Mouse (Mus musculus) right cerebral cortex, postnatal 25 days (tissue): ENCODE measurements at regions not wholly inside any gene's neighbourhood (a gene's known extent, or its start where the extent isn't known, plus 50 kb on each side); places are given as distances from the start of the nearest gene placed in this dataset.

Experiments
- DNase-seq: peaks from one replicate; pipeline ENCODE4 v3.0.0; 2022

GRCm38 (mm10) chr12:69101965-69102364 is 57.0 kb downstream of the Rps29 start:
- DNase-seq: no peak

- DNase-seq: no peak
These were observed 64.1 kb downstream of the Rps29 start for GRCm38 (mm10) chr12:69094856-69095255.

- no peak for DNase-seq
These were observed 65.8 kb downstream of the Rps29 start for GRCm38 (mm10) chr12:69093073-69093797.

GRCm38 (mm10) chr12:69087928-69088609 is 70.9 kb downstream of the Rps29 start:
- DNase-seq: no peak

GRCm38 (mm10) chr12:69085522-69086179 is 73.3 kb downstream of the Rps29 start:
- no peak for DNase-seq

GRCm38 (mm10) chr12:69084656-69085055 is 74.3 kb downstream of the Rps29 start:
- no peak for DNase-seq

- no peak for DNase-seq
These were observed 76.9 kb downstream of the Rps29 start for GRCm38 (mm10) chr12:69082051-69082450.

GRCm38 (mm10) chr12:69039553-69039952 is 119.4 kb downstream of the Rps29 start:
- DNase-seq: no peak

GRCm38 (mm10) chr12:69023594-69023993 is 135.4 kb downstream of the Rps29 start:
- DNase-seq: no peak

- DNase-seq: no peak
These were observed 142.2 kb downstream of the Rps29 start for GRCm38 (mm10) chr12:69016705-69017306.

GRCm38 (mm10) chr12:69005141-69005540 is 153.8 kb downstream of the Rps29 start:
- DNase-seq: no peak

GRCm38 (mm10) chr12:69002106-69002505 is 156.9 kb downstream of the Rps29 start:
- DNase-seq: no peak

- DNase-seq: peak; percentile 22
These were observed 161.7 kb downstream of the Rps29 start for GRCm38 (mm10) chr12:68997259-68997658.

- no peak for DNase-seq
These were observed 162.2 kb downstream of the Rps29 start for GRCm38 (mm10) chr12:68996740-68997139.

- DNase-seq: no peak
These were observed 178.3 kb downstream of the Rps29 start for GRCm38 (mm10) chr12:68980640-68981039.

GRCm38 (mm10) chr12:68980173-68980572 is 178.8 kb downstream of the Rps29 start:
- DNase-seq: no peak

- no peak for DNase-seq
These were observed 179.8 kb downstream of the Rps29 start for GRCm38 (mm10) chr12:68979232-68979631.

- DNase-seq: no peak
These were observed 181.7 kb downstream of the Rps29 start for GRCm38 (mm10) chr12:68977276-68977675.

- DNase-seq: no peak
These were observed 211.7 kb downstream of the Rps29 start for GRCm38 (mm10) chr12:68947240-68947639.

GRCm38 (mm10) chr12:68910590-68910989 is 248.4 kb downstream of the Rps29 start:
- DNase-seq: no peak

GRCm38 (mm10) chr12:68904770-68905169 is 254.2 kb downstream of the Rps29 start:
- no peak for DNase-seq

GRCm38 (mm10) chr12:68889141-68889540 is 269.8 kb downstream of the Rps29 start:
- DNase-seq: no peak

GRCm38 (mm10) chr12:68882503-68882902 is 276.5 kb downstream of the Rps29 start:
- no peak for DNase-seq

GRCm38 (mm10) chr12:68879425-68879824 is 279.6 kb downstream of the Rps29 start:
- no peak for DNase-seq
